Mouse (Mus musculus): ENCODE data around the gene Isg20l2. TPM values are rescaled to one million over a fixed set of nuclear protein-coding genes. Genes with fewer than 3 reads are reported as not detected.
"Not testable (repeated sequence)": the region's sequence is repeated elsewhere in the genome, so short reads cannot be mapped to it uniquely, and the experiment has no call there.

Gene Isg20l2
- polyA plus RNA-seq (2012): 0.25 and 0.26 TPM in 2 replicates

GRCm38 (mm10) chr3:87930078-87930795 lies at the start of gene Isg20l2, which contains the start of gene Rrnad1:
Gene Isg20l2, plus strand, starts transcription at chr3:87930314.
Gene Rrnad1, minus strand, starts transcription at chr3:87930717.
- Histone ChIP-seq H3K9me3 (ENCODE audit: control insufficient read depth, low read length) (no peaks in the 10 kb centered on the region), H3K27me3 (ENCODE audit: control insufficient read depth) (no peaks in the 10 kb centered on the region), H3K4me1 (ENCODE audit: control insufficient read depth) (peaks cover 63% of the 10 kb centered on the region), H3K36me3 (ENCODE audit: control insufficient read depth) (peaks cover 64% of the 10 kb centered on the region), H3K4me3 (replicated peaks) (peak within 1 kb of the TSS; percentile 100)
- TF ChIP-seq TAL1 (IDR thresholded peaks at IDR 0.05; ENCODE audit: low read length) (no peak), GATA1 (IDR thresholded peaks at IDR 0.05; ENCODE audit: low read length) (no peak)

- Histone ChIP-seq H3K4me1 (ENCODE audit: control insufficient read depth) (peaks cover 39% of the 10 kb centered on the region), H3K36me3 (ENCODE audit: control insufficient read depth) (peaks cover 27% of the 10 kb centered on the region), H3K27me3 (ENCODE audit: control insufficient read depth) (no peaks in the 10 kb centered on the region), H3K9me3 (ENCODE audit: control insufficient read depth, low read length) (peaks cover 5% of the 10 kb centered on the region), H3K4me3 (replicated peaks) (peak overlapping the region; percentile 100)
- TF ChIP-seq TAL1 (IDR thresholded peaks at IDR 0.05; ENCODE audit: low read length): no peak
- peak; percentile 77 for TF ChIP-seq GATA1 (IDR thresholded peaks at IDR 0.05; ENCODE audit: low read length)
Measured at GRCm38 (mm10) chr3:87884291-87884690, 45.8 kb upstream of the Isg20l2 start.

GRCm38 (mm10) chr3:87884708-87885251 lies 45.3 kb upstream of the Isg20l2 start:
- H3K4me1 ChIP-seq (ENCODE audit: control insufficient read depth): peaks cover 39% of the 10 kb centered on the region
- peaks cover 26% of the 10 kb centered on the region for H3K36me3 ChIP-seq (ENCODE audit: control insufficient read depth)
- H3K4me3 ChIP-seq (replicated peaks): peak overlapping the region; percentile 100
- H3K9me3 ChIP-seq (ENCODE audit: control insufficient read depth, low read length): peaks cover 5% of the 10 kb centered on the region
- H3K27me3 ChIP-seq (ENCODE audit: control insufficient read depth): no peaks in the 10 kb centered on the region
- TF ChIP-seq GATA1 (IDR thresholded peaks at IDR 0.05; ENCODE audit: low read length) (no peak), TAL1 (IDR thresholded peaks at IDR 0.05; ENCODE audit: low read length) (no peak)

- H3K4me3 ChIP-seq (replicated peaks): peak within 1 kb of the TSS; percentile 100
- no peak for TF ChIP-seq GATA1 (IDR thresholded peaks at IDR 0.05; ENCODE audit: low read length)
- TF ChIP-seq TAL1 (IDR thresholded peaks at IDR 0.05; ENCODE audit: low read length): no peak
- H3K9me3 ChIP-seq (ENCODE audit: control insufficient read depth, low read length): peaks cover 5% of the 10 kb centered on the region
- no peaks in the 10 kb centered on the region for H3K27me3 ChIP-seq (ENCODE audit: control insufficient read depth)
- peaks cover 19% of the 10 kb centered on the region for H3K36me3 ChIP-seq (ENCODE audit: control insufficient read depth)
- H3K4me1 ChIP-seq (ENCODE audit: control insufficient read depth): peaks cover 37% of the 10 kb centered on the region
Measured at GRCm38 (mm10) chr3:87885281-87886003, 44.7 kb upstream of the Isg20l2 start, which contains the start of gene Prcc. Gene Prcc, minus strand, starts transcription at chr3:87885608.

- TF ChIP-seq TAL1 (IDR thresholded peaks at IDR 0.05; ENCODE audit: low read length): no peak
- no peak for TF ChIP-seq GATA1 (IDR thresholded peaks at IDR 0.05; ENCODE audit: low read length)
- peaks cover 5% of the 10 kb centered on the region for H3K9me3 ChIP-seq (ENCODE audit: control insufficient read depth, low read length)
- H3K36me3 ChIP-seq (ENCODE audit: control insufficient read depth): peaks cover 15% of the 10 kb centered on the region
- H3K27me3 ChIP-seq (ENCODE audit: control insufficient read depth): no peaks in the 10 kb centered on the region
- H3K4me1 ChIP-seq (ENCODE audit: control insufficient read depth): peaks cover 37% of the 10 kb centered on the region
- peak overlapping the region; percentile 100 for H3K4me3 ChIP-seq (replicated peaks)
Measured at GRCm38 (mm10) chr3:87886004-87886365, 44.1 kb upstream of the Isg20l2 start.

- peak overlapping the region; percentile 100 for H3K4me3 ChIP-seq (replicated peaks)
- peaks cover 5% of the 10 kb centered on the region for H3K9me3 ChIP-seq (ENCODE audit: control insufficient read depth, low read length)
Measured at GRCm38 (mm10) chr3:87886416-87886815, 43.7 kb upstream of the Isg20l2 start.

GRCm38 (mm10) chr3:87887400-87887799 lies 42.7 kb upstream of the Isg20l2 start:
- H3K36me3 ChIP-seq (ENCODE audit: control insufficient read depth); H3K9me3 ChIP-seq (ENCODE audit: control insufficient read depth, low read length); H3K4me3 ChIP-seq (replicated peaks); H3K27me3 ChIP-seq (ENCODE audit: control insufficient read depth): not testable (repeated sequence)
- peaks cover 37% of the 10 kb centered on the region for H3K4me1 ChIP-seq (ENCODE audit: control insufficient read depth)

More at GRCm38 (mm10) chr3:87886416-87886815, 43.7 kb upstream of the Isg20l2 start:
- no peak for TF ChIP-seq GATA1 (IDR thresholded peaks at IDR 0.05; ENCODE audit: low read length)
- TF ChIP-seq TAL1 (IDR thresholded peaks at IDR 0.05; ENCODE audit: low read length): no peak
- H3K4me1 ChIP-seq (ENCODE audit: control insufficient read depth): peaks cover 37% of the 10 kb centered on the region
- H3K36me3 ChIP-seq (ENCODE audit: control insufficient read depth): peaks cover 11% of the 10 kb centered on the region
- no peaks in the 10 kb centered on the region for H3K27me3 ChIP-seq (ENCODE audit: control insufficient read depth)

- Histone ChIP-seq H3K9me3 (ENCODE audit: control insufficient read depth, low read length) (peaks cover 5% of the 10 kb centered on the region), H3K4me1 (ENCODE audit: control insufficient read depth) (peaks cover 24% of the 10 kb centered on the region), H3K27me3 (ENCODE audit: control insufficient read depth) (no peaks in the 10 kb centered on the region), H3K4me3 (replicated peaks) (no peak overlapping the region), H3K36me3 (ENCODE audit: control insufficient read depth) (no peaks in the 10 kb centered on the region)
- no peak for TF ChIP-seq TAL1 (IDR thresholded peaks at IDR 0.05; ENCODE audit: low read length)
- TF ChIP-seq GATA1 (IDR thresholded peaks at IDR 0.05; ENCODE audit: low read length): no peak
Measured at GRCm38 (mm10) chr3:87891481-87891880, 38.6 kb upstream of the Isg20l2 start.

GRCm38 (mm10) chr3:87893367-87893905 lies 36.7 kb upstream of the Isg20l2 start:
- no peak for TF ChIP-seq GATA1 (IDR thresholded peaks at IDR 0.05; ENCODE audit: low read length)
- no peak for TF ChIP-seq TAL1 (IDR thresholded peaks at IDR 0.05; ENCODE audit: low read length)
- H3K4me3 ChIP-seq (replicated peaks): no peak overlapping the region
- H3K9me3 ChIP-seq (ENCODE audit: control insufficient read depth, low read length): peaks cover under 1% of the 10 kb centered on the region; the same call in 1 of the 2 replicates
- no peaks in the 10 kb centered on the region for H3K36me3 ChIP-seq (ENCODE audit: control insufficient read depth)
- peaks cover 20% of the 10 kb centered on the region for H3K4me1 ChIP-seq (ENCODE audit: control insufficient read depth)
- H3K27me3 ChIP-seq (ENCODE audit: control insufficient read depth): no peaks in the 10 kb centered on the region
